Mouse (Mus musculus) hindbrain, postnatal 0 days (tissue): ENCODE measurements at regions not wholly inside any gene's neighbourhood (a gene's known extent, or its start where the extent isn't known, plus 50 kb on each side); places are given as distances from the start of the nearest gene placed in this dataset.
A peak's percentile ranks its signal among the peaks of the same experiment; 100 is the strongest.

Experiments
- ATAC-seq: fragments of 200-750 bp; cut with Nextera tagmentation; 2 replicates; pipeline ENCODE4 v1.8.0; 2017; ENCODE audit warnings: mild to moderate bottlenecking, moderate TSS enrichment, moderate library complexity
- DNase-seq: peaks from one replicate; pipeline ENCODE4 v3.0.0-alpha.2; 2015; ENCODE audit warnings: low spot score
- H3K27ac ChIP-seq: fragments of 300-500 bp; sonication (generic); 2 replicates; pipeline ENCODE4 v1.5.1; 2014; ENCODE audit warnings: mild to moderate bottlenecking
- H3K27me3 ChIP-seq: fragments of 300-500 bp; sonication (generic); 2 replicates; pipeline ENCODE4 v1.6.1; 2014; ENCODE audit warnings: low read length, mixed read lengths; ENCODE audit not compliant: insufficient read depth
- H3K36me3 ChIP-seq: fragments of 300-500 bp; sonication (generic); 2 replicates; pipeline ENCODE4 v1.6.1; 2014; ENCODE audit warnings: low read length, mixed read lengths; ENCODE audit not compliant: insufficient read depth
- H3K4me1 ChIP-seq: fragments of 300-500 bp; sonication (generic); 2 replicates; pipeline ENCODE4 v1.6.1; 2014; ENCODE audit warnings: antibody characterized with exemption, low read length, mixed read lengths; ENCODE audit not compliant: insufficient read depth
- H3K4me2 ChIP-seq: fragments of 300-500 bp; sonication (generic); 2 replicates; pipeline ENCODE4 v1.6.1; 2014; ENCODE audit warnings: low read depth, mild to moderate bottlenecking, low read length, moderate library complexity, mixed read lengths
- H3K4me3 ChIP-seq: fragments of 300-500 bp; sonication (generic); 2 replicates; pipeline ENCODE4 v1.5.1; 2014; ENCODE audit warnings: low read length
- H3K9ac ChIP-seq: fragments of 300-500 bp; sonication (generic); replicated peaks from 2 replicates; pipeline ENCODE4 v1.6.1; 2014; ENCODE audit warnings: mild to moderate bottlenecking, low read length, moderate library complexity, mixed read lengths
- H3K9me3 ChIP-seq: fragments of 300-500 bp; sonication (generic); 2 replicates; pipeline ENCODE4 v1.6.1; 2016; ENCODE audit warnings: low read length, mixed read lengths
- CTCF ChIP-seq: IDR thresholded peaks from 2 replicates; pipeline ENCODE4 v1.5.1; 2016; ENCODE audit warnings: antibody characterized with exemption, control low read depth, low read depth
- WGBS: fragments of 180-500 bp; shearing (Covaris S2); extraction: QIAGEN DNeasy Blood & Tissue Kit; methylation state at CpG from one replicate; pipeline ENCODE4 v1.1.7; 2014; 5-methylcytosine and 5-hydroxymethylcytosine counted together

GRCm38 (mm10) chr11:17324651-17325050 lies 67.3 kb downstream of the C1d start:
- H3K9ac ChIP-seq: no peak overlapping the region
- TF ChIP-seq CTCF: no peak
- 28% methylated on average over 4 of the region's 4 CpGs for WGBS

GRCm38 (mm10) chr11:17325731-17326646 lies 68.6 kb downstream of the C1d start:
- Histone ChIP-seq H3K4me3 (no peak overlapping the region), H3K27ac (0 out of 2 replicates have a peak overlapping the region, but pooled peaks have one; percentile 26), H3K4me1 (no peaks in the 10 kb centered on the region), H3K36me3 (no peaks in the 10 kb centered on the region), H3K9me3 (no peaks in the 10 kb centered on the region), H3K9ac (no peak overlapping the region), H3K27me3 (no peaks in the 10 kb centered on the region), H3K4me2 (no peak overlapping the region)
- TF ChIP-seq CTCF: no peak
- DNase-seq (peak; percentile 12), ATAC-seq (no peak)
- 43% methylated on average over 10 of the region's 10 CpGs for WGBS

More at GRCm38 (mm10) chr11:17324651-17325050, 67.3 kb downstream of the C1d start:
- Histone ChIP-seq H3K4me1 (no peaks in the 10 kb centered on the region), H3K27ac (no peak overlapping the region), H3K4me2 (no peak overlapping the region), H3K27me3 (no peaks in the 10 kb centered on the region), H3K36me3 (no peaks in the 10 kb centered on the region), H3K4me3 (no peak overlapping the region), H3K9me3 (no peaks in the 10 kb centered on the region)
- no peak for ATAC-seq
- no peak for DNase-seq

DNA sequence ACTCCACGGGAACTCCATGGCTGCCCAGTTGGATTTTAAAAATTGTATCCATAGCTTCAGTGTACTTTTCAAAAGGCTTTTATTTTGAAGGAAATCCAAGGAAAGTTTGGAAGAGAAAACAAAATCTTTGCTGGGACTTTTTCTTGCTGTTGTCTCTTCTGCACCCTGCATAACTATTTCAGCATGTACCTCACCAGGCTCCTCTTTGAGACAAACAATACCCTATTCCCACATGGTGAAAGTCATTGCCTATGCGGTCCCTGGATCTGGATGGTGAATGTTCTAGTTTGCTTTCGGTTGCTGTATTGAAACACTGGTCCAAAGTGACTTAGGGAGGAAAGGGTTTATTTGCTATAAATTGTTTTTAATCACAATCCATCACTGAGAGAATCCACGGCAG lies 69.3 kb downstream of the C1d start:
- no peak for TF ChIP-seq CTCF
- Histone ChIP-seq H3K36me3 (no peaks in the 10 kb centered on the region), H3K4me1 (no peaks in the 10 kb centered on the region), H3K27me3 (no peaks in the 10 kb centered on the region), H3K27ac (no peak overlapping the region), H3K4me2 (no peak overlapping the region), H3K9ac (no peak overlapping the region), H3K9me3 (no peaks in the 10 kb centered on the region), H3K4me3 (no peak overlapping the region)
- DNase-seq: peak; percentile 16
- no peak for ATAC-seq
- WGBS: 38% methylated on average over 4 of the region's 4 CpGs

DNA sequence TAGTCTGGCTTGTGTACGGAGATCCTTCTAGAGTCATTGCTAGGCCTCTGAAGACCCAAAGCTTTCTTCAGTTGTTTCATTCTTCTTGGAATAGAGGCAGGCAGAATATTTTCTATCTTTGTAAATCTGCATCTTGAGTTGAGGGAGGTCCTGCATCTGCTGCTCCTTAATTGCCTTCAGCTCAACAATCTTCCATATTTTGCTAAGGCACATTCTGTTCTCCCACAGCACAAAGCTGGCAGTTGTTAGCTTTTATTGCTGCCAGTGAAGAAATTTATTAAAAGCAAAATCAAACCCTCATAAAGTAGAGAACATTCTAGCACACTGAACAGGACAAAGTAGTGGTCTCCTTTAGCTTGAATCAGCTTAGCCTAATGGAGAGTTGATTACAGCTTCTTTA lies 94.1 kb downstream of the C1d start:
- H3K27me3 ChIP-seq: no peaks in the 10 kb centered on the region
- peak overlapping the region; percentile 62; the same call in 1 of the 2 replicates for H3K27ac ChIP-seq
- H3K9ac ChIP-seq: no peak overlapping the region
- ATAC-seq (no peak), DNase-seq (no peak)
- 84% methylated on average over 1 of the region's 1 CpGs for WGBS
- no peak overlapping the region for H3K4me2 ChIP-seq
- no peak for TF ChIP-seq CTCF
- H3K36me3 ChIP-seq: no peaks in the 10 kb centered on the region
- H3K4me3 ChIP-seq: no peak overlapping the region
- H3K4me1 ChIP-seq: no peaks in the 10 kb centered on the region; the same call in 1 of the 2 replicates
- H3K9me3 ChIP-seq: no peaks in the 10 kb centered on the region

DNA sequence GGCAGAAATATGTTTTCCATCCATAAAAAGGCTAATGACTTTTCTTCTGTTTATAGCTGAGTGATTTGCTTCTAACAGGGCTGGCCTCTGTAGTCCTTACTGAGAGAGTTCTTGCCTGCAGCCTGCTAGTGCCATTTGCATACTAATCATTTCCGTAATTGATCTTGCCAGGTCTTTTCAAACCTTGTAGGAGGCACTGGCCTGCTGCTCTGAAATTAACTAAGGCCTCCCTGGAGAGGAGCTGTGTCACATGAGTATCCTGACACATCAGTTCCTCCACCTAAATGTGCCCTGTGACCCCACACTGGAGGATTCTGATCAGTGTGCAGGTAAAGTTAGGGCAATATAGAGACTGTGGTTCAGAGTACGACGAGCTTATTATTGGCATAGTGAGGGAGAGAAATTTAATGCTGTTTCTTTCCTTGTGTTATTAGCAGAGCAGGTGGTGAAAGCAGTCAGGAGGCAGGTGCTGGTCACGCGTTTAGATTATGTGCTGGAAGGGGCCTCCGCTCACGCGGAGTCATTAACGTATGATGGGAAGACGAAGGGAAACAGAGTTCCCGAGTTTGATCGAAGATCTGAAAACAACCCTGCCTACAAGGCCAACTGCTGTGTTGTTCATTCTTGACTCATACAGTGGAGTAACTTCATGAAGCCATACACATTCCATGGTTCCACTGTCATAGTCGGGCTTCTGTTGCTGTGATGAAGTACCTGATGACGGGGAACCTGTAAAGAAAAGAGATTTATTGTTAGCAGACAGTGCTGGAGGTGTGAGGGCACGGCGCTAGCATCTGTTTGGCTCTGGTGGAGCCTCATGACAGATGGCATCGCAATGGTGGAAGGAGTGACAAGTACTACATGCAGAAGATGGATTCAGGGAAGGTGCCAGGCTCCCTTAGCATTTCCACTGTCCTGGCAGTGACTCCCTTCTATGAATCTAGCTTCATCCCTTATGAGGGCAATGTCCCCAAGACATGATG lies 95.1 kb downstream of the C1d start:
- Histone ChIP-seq H3K9ac (no peak overlapping the region), H3K4me1 (no peaks in the 10 kb centered on the region; the same call in 1 of the 2 replicates), H3K4me2 (no peak overlapping the region), H3K27me3 (no peaks in the 10 kb centered on the region), H3K36me3 (no peaks in the 10 kb centered on the region), H3K9me3 (no peaks in the 10 kb centered on the region), H3K4me3 (no peak overlapping the region), H3K27ac (peak overlapping the region; percentile 62; the same call in 1 of the 2 replicates)
- DNase-seq (peak; percentile 69), ATAC-seq (peak; percentile 90)
- WGBS: 47% methylated on average over 17 of the region's 17 CpGs
- no peak for TF ChIP-seq CTCF

GRCm38 (mm10) chr11:17359698-17360254 lies 102.4 kb downstream of the C1d start:
- WGBS: 77% methylated on average over 1 of the region's 1 CpGs
- H3K4me3 ChIP-seq: no peak overlapping the region
- no peak overlapping the region for H3K27ac ChIP-seq
- ATAC-seq: no peak
- H3K9me3 ChIP-seq: peaks cover 4% of the 10 kb centered on the region; the same call in 1 of the 2 replicates
- no peaks in the 10 kb centered on the region for H3K36me3 ChIP-seq
- no peaks in the 10 kb centered on the region for H3K27me3 ChIP-seq
- no peak overlapping the region for H3K9ac ChIP-seq
- TF ChIP-seq CTCF: no peak
- no peak for DNase-seq
- H3K4me2 ChIP-seq: no peak overlapping the region
- no peaks in the 10 kb centered on the region for H3K4me1 ChIP-seq
